Mouse (Mus musculus) neutrophil, adult 5-6 weeks (primary cell): ENCODE data around the gene Gatc. TPM values are rescaled to one million over a fixed set of nuclear protein-coding genes. Genes with fewer than 3 reads are reported as not detected.

Experiments
- ATAC-seq: fragments of 151-379, 151-347 bp; 2 replicates; pipeline ENCODE4 v1.8.0; 2017; ENCODE audit warnings: mild to moderate bottlenecking, moderate TSS enrichment; ENCODE audit not compliant: insufficient number of reproducible peaks, poor library complexity, low FRiP score, severe bottlenecking; ENCODE audit errors: extremely low read depth
- total RNA-seq: library from RNA; stranded (forward); fragments of 200-1000 nt; gene quantifications from 2 replicates; pipeline ENCODE4 v1.2.3, GENCODE M21; 2017

The Gatc gene
- total RNA-seq, 1 experiment from 2014 or later, result 3.4 TPM

DNA sequence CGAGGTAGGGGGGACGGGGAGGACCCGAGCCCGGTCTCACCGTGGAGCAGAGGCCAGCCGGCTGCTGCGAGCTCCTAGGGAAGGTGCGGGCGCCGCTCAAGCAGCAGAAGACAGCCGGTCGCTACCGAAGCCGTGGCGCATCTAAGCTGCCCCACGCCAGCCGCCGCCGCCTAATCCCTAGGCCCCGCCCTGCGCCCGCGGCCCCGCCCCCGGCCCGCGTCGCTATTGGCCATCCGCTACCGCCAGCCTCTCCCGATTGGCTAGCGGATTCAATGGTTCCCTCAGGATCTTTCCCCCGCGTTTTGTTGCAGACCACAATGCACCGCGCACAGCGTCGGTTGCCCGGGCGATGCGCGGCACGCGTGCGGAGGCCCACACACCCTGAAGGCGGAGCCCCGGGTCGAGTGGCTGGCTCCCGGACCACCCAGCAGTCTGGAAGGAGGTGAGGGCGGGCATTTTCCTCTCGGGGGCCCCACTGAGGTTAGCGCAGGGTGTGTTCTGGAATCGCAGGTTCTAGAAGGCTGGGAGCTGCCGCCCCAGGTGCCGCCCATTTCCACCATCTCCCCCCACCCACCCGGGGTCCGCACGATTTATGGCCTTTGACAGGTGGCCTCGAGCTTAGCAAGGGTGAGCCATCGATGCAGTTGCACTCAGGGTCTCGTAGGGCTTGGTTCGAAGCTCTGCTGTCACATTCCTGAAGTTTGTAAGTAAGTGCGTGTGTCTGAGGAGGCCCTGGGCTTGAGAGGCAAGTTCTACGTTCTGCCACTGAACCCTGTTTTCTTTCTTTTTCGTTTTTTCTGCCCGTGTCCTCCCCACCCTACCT, 40.0 kb downstream of the Gatc start, which contains the start of gene Dynll1:
TSS of gene Dynll1 (minus strand) at position 208 of the 823 bp plus-strand sequence.
- peak; percentile 95 for ATAC-seq

DNA sequence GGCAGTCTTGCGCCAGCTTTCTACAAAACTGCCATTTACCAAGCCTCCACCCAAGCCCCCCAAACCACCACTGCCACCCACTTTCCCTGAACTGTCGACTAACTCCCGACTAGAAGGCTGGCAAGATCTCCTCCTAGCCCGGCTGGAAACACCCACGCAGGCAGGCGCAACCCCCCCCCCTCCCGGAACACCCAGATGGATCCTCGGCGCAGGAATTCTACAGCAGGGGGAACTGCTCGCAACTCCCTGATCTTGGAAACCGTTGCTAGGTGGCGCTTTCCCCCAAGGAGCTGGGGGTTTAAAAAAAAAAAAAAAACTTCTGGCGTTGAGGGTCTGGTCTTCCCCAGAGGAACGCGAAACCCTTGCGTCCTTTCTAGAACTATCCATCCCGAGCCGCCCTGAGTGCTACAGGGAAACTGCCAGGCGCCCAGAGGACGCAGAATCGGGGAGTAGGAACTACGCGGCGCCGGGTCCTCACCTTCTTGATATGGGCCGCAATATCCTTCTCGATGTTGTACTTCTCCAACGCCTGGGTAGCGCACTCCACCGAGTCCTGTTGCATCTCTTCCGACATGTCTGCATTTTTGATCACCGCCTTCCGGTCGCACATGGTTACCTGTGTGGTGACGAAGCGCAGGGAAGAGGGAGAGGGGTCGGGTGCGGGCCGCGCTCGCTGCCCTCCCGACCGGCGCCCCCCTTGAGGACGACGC, 40.8 kb downstream of the Gatc start:
- peak; percentile 8; the same call in 1 of the 2 replicates for ATAC-seq

DNA sequence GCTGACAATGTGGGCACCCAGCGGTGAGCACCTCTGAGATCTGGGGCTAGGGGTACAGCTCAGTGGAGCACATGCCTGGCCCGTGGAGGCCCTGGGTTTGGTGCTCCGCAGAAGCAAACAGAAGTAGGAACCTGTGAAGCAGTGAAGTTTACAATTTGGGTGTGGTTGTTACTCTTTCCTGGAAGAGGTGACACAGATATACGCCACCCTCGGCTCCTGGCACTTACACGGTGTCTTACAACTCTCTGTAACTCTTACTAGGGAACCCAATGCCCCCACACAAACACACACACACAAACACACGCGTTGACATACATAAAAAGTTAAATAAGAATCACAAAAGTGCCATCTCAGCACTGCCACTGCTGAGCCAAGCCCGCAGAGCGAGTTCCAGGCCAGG, 44.6 kb downstream of the Gatc start:
- no peak for ATAC-seq

DNA sequence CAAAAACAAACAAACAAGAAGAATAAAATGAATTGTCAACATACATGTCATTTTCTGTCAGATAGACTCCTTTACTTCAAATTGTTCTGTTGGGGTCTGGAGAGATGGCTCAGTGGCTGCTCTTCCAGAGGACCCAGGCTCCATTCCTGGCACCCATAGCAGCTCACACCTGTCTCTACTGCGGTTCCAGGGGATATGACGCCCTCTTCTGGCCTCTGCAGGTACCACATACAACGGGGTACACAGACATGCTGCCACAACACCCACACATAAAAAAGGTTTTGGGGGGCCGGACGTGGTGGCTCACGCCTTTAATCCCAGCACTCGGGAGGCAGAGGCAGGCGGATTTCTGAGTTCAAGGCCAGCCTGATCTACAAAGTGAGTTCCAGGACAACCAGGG, 46.8 kb downstream of the Gatc start:
- ATAC-seq, result no peak

DNA sequence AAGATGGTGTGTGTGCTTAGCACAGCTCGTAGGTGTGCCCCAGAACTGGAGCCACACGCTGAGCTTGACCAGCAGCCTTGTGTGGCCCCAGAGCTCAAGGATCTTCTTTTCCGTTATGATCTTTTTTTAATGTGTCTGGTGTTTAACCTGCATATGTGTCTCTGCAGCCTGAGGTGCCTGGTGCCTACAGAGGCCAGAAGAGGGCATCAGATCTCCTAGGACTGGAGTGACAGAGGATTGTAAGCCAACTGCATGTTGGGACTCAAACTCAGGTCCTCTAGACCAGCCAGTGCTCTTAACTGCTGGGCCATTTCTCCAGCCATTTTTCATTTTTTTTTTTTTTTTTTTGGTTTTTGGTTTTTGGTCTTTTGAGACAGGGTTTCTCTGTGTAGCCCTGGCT, 56.2 kb downstream of the Gatc start:
- ATAC-seq, result 0 out of 2 replicates have a peak, but pooled peaks have one; percentile 36

Other genes with a start within 250 kb of the Gatc start
- gene Gm10401, start 242.9 kb downstream of the Gatc start, total RNA-seq, result 1.4 TPM in 1 of 2 replicates, not detected in the other
- gene Acads, start 221.8 kb downstream of the Gatc start, total RNA-seq, result 7.1 and 10.5 TPM in 2 replicates
- 20.7 and 22.1 TPM in 2 replicates for gene Unc119b, start 206.2 kb downstream of the Gatc start, total RNA-seq
- 69.5 and 71.7 TPM in 2 replicates for gene Mlec, start 183.0 kb downstream of the Gatc start, total RNA-seq
- not detected in 2 replicates for gene Cabp1, start 146.8 kb downstream of the Gatc start, total RNA-seq
- 22.7 and 39.8 TPM in 2 replicates for gene Pop5, start 105.3 kb downstream of the Gatc start, total RNA-seq
- gene Rnf10, start 68.3 kb downstream of the Gatc start, total RNA-seq, result 161 and 173 TPM in 2 replicates
- 24.8 and 32.2 TPM in 2 replicates for gene Coq5, start 61.5 kb downstream of the Gatc start, total RNA-seq
- gene Dynll1, start 40.2 kb downstream of the Gatc start, total RNA-seq, result 103 and 154 TPM in 2 replicates
- gene Srsf9, start 14.0 kb downstream of the Gatc start, total RNA-seq, result 51.2 and 55.9 TPM in 2 replicates
- 12.7 and 12.8 TPM in 2 replicates for gene Triap1, start within 50 bp of the Gatc start, total RNA-seq
- 49.6 and 60.8 TPM in 2 replicates for gene Cox6a1, start 7.8 kb upstream of the Gatc start, total RNA-seq
- not detected in 2 replicates for gene Msi1, start 88.4 kb upstream of the Gatc start, total RNA-seq
- not detected in 2 replicates for gene Pla2g1b, start 125.1 kb upstream of the Gatc start, total RNA-seq
- gene Sirt4, start 143.5 kb upstream of the Gatc start, total RNA-seq, result 6.1 and 11.3 TPM in 2 replicates
- 242 and 288 TPM in 2 replicates for gene Pxn, start 165.5 kb upstream of the Gatc start, total RNA-seq
- 808 and 842 TPM in 2 replicates for gene Rplp0, start 218.3 kb upstream of the Gatc start, total RNA-seq
- gene Gcn1l1, start 224.1 kb upstream of the Gatc start, total RNA-seq, result 37.0 and 39.8 TPM in 2 replicates